Mouse (Mus musculus): ENCODE results near the gene Sh2d7.

GRCm38 (mm10) chr9:54585839-54586198 lies 47.0 kb downstream of the Sh2d7 start:
- TF ChIP-seq CTCF (IDR thresholded peaks at IDR 0.05; ENCODE audit: low read depth) (no peak), EP300 (IDR thresholded peaks at IDR 0.05; ENCODE audit: low read depth) (no peak)

Measured in heart, postnatal 0 days (tissue).